Mouse (Mus musculus) B cell, adult 2 months (primary cell): Measurements from ENCODE around the gene Tmed9.

ENCODE experiments used
- DNase-seq, 2 experiments: peaks; one replicate each; pipeline ENCODE4 v3.0.0; 2022

The Tmed9 gene

GRCm38 (mm10) chr13:55613471-55613870 is 39.9 kb downstream of the Tmed9 start:
- DNase-seq: no peak

- no peak for DNase-seq
Measured at GRCm38 (mm10) chr13:55619328-55619727, 45.8 kb downstream of the Tmed9 start.

GRCm38 (mm10) chr13:55620275-55620674 is 46.7 kb downstream of the Tmed9 start:
- no peak for DNase-seq

GRCm38 (mm10) chr13:55622156-55622648 is 48.7 kb downstream of the Tmed9 start:
- peak; percentile 31 to 38 for DNase-seq

- peak; percentile 88 to 90 for DNase-seq
Measured at GRCm38 (mm10) chr13:55622649-55623541, 49.4 kb downstream of the Tmed9 start, which contains the start of gene Caml. Caml (plus strand) TSS chr13:55623005.

- DNase-seq: peak; percentile 95 to 96
Measured at GRCm38 (mm10) chr13:55634639-55635127, 61.2 kb downstream of the Tmed9 start, which contains the start of gene Ddx46. Ddx46 (plus strand) TSS chr13:55635027.

GRCm38 (mm10) chr13:55635146-55635571 is 61.6 kb downstream of the Tmed9 start:
- no peak for DNase-seq

GRCm38 (mm10) chr13:55636185-55636983 is 62.9 kb downstream of the Tmed9 start:
- DNase-seq: no peak

- DNase-seq: peak; percentile 92 to 94
Measured at GRCm38 (mm10) chr13:55640480-55640879, 66.9 kb downstream of the Tmed9 start.

- peak; percentile 60 to 69 for DNase-seq
Measured at GRCm38 (mm10) chr13:55644525-55644924, 71.0 kb downstream of the Tmed9 start.
